ENCODE assay signal across 8 mouse cellular contexts in the genomic region with DNA sequence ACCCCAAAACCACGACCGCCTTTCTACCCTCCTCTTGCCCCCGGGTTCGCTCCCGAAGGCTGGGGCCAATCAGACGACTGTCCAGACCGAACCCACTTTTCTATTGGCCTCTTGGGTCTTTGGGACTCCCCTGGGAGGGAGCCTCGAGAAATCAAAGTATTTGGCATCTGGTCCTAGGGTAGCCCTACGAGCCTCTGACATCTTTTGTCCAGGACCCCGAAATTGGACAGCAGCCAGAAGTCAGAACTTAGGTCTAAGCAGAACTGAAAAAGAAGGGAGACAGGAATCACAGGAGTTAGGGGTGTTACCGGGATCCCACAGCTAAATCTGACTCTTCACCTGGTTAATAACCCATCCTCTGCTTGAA. TPM values are rescaled to one million over a fixed set of nuclear protein-coding genes. Genes with fewer than 3 reads are reported as not detected.
DNase-seq lines count a peak whose midpoint lies in the region; ATAC-seq and TF ChIP-seq lines count a peak whose summit lies in the region.

No protein-coding gene starts in this region.

- H3K27me3 ChIP-seq in embryonic facial prominence, embryonic 15.5 days, result peaks cover 15% of the 10 kb centered on the region
- H3K27me3 ChIP-seq in intestine, embryonic 16.5 days (replicated peaks; ENCODE audit: control insufficient read depth, insufficient read depth, low read length), result peaks cover 35% of the 10 kb centered on the region
- peaks cover 66% of the 10 kb centered on the region for H3K27me3 ChIP-seq in neural tube, embryonic 12.5 days (replicated peaks)

- 0% methylated on average over 11 of the region's 11 CpGs for WGBS in embryonic facial prominence, embryonic 15.5 days
- 2% methylated on average over 11 of the region's 11 CpGs for WGBS in intestine, embryonic 16.5 days
- WGBS in neural tube, embryonic 12.5 days, result 2% methylated on average over 11 of the region's 11 CpGs

- H3K4me3 ChIP-seq in left cerebral cortex, adult 2 months, result peak overlapping the region; percentile 81
- H3K4me3 ChIP-seq in embryonic facial prominence, embryonic 15.5 days (replicated peaks), result peak overlapping the region; percentile 81
- peak overlapping the region; percentile 73 for H3K4me3 ChIP-seq in intestine, embryonic 16.5 days (ENCODE audit: low read length)
- peak overlapping the region; percentile 79 for H3K4me3 ChIP-seq in neural tube, embryonic 12.5 days

- no peak for ATAC-seq in embryonic facial prominence, embryonic 15.5 days (ENCODE audit: insufficient number of reproducible peaks, low FRiP score, low TSS enrichment, low read depth)
- no peak for ATAC-seq in intestine, embryonic 16.5 days
- no peak for ATAC-seq in neural tube, embryonic 12.5 days (ENCODE audit: low FRiP score, low read depth)

- no peaks in the 10 kb centered on the region for H3K36me3 ChIP-seq in embryonic facial prominence, embryonic 15.5 days
- H3K36me3 ChIP-seq in intestine, embryonic 16.5 days (ENCODE audit: control insufficient read depth, insufficient read depth, low read length), result no peaks in the 10 kb centered on the region
- H3K36me3 ChIP-seq in neural tube, embryonic 12.5 days, result no peaks in the 10 kb centered on the region

- H3K4me1 ChIP-seq in embryonic facial prominence, embryonic 15.5 days, result peaks cover 60% of the 10 kb centered on the region
- peaks cover 30% of the 10 kb centered on the region for H3K4me1 ChIP-seq in intestine, embryonic 16.5 days (ENCODE audit: control insufficient read depth, insufficient read depth, low read length)
- H3K4me1 ChIP-seq in neural tube, embryonic 12.5 days, result peaks cover 61% of the 10 kb centered on the region

- H3K9ac ChIP-seq in embryonic facial prominence, embryonic 15.5 days, result no peak overlapping the region
- peak overlapping the region; percentile 84; the same call in 1 of the 2 replicates for H3K9ac ChIP-seq in intestine, embryonic 16.5 days (ENCODE audit: low read depth, low read length)
- H3K9ac ChIP-seq in neural tube, embryonic 12.5 days, result no peak overlapping the region

- DNase-seq in left cerebral cortex, adult 2 months (ENCODE audit: extremely low spot score in 1 of 2, low spot score in 2 of 2), result no peak
- no peak for DNase-seq in left cerebral cortex, postnatal 36 days (ENCODE audit: low spot score in 2 of 2)
- no peak for DNase-seq in retina, postnatal 1 day
- no peak for DNase-seq in ovary, postnatal 10 days (ENCODE audit: low spot score)
- no peak for DNase-seq in adrenal gland, postnatal 36 days

- peak overlapping the region; percentile 86 for H3K4me2 ChIP-seq in embryonic facial prominence, embryonic 15.5 days (replicated peaks)
- H3K4me2 ChIP-seq in intestine, embryonic 16.5 days (ENCODE audit: low read depth, low read length), result peak overlapping the region; percentile 97
- H3K4me2 ChIP-seq in neural tube, embryonic 12.5 days (replicated peaks), result peak overlapping the region; percentile 99

- H3K9me3 ChIP-seq in embryonic facial prominence, embryonic 15.5 days (replicated peaks), result no peaks in the 10 kb centered on the region
- no peaks in the 10 kb centered on the region for H3K9me3 ChIP-seq in intestine, embryonic 16.5 days (ENCODE audit: control insufficient read depth, low read length)
- H3K9me3 ChIP-seq in neural tube, embryonic 12.5 days, result no peaks in the 10 kb centered on the region

- no peak for TF ChIP-seq CTCF in left cerebral cortex, adult 2 months (IDR thresholded peaks at IDR 0.05)

- no peak overlapping the region for H3K27ac ChIP-seq in left cerebral cortex, adult 2 months
- peak overlapping the region; percentile 97 for H3K27ac ChIP-seq in embryonic facial prominence, embryonic 15.5 days (replicated peaks)
- no peak overlapping the region; the same call in 1 of the 2 replicates for H3K27ac ChIP-seq in intestine, embryonic 16.5 days (ENCODE audit: low read length)
- no peak overlapping the region for H3K27ac ChIP-seq in neural tube, embryonic 12.5 days

- intact Hi-C loops in left cerebral cortex, adult 2 months (cut with DNase I), result loop anchor here (2.0 to 5.0 kb wide), 3 partner anchors 50 to 262 kb away; a partner anchor contains a TSS
- intact Hi-C loops in left cerebral cortex, postnatal 36 days (cut with DNase I), result loop anchor here (2.0 to 5.0 kb wide), 2 partner anchors 52 to 144 kb away; no protein-coding TSS in a partner anchor

RNA-seq across cellular contexts. Expression of a gene that starts 0.5 kb away (rescaled TPM):
- 10 to 100 TPM; 93.0 to 98.7 TPM for total RNA-seq in left cerebral cortex, adult 2 months (2021)
- 100 to 1,000 TPM in 1 of 2 experiments, 10 to 100 TPM in 1; 70.9 to 105 TPM for total RNA-seq in left cerebral cortex, postnatal 36 days (2021)
- polyA plus RNA-seq in embryonic facial prominence, embryonic 15.5 days (2015; fragmentation: Nextera tagmentation; extraction: Ambion mirVana), result 29.1 and 30.3 TPM in 2 replicates
- polyA plus RNA-seq in intestine, embryonic 16.5 days (2015; fragmentation: Nextera tagmentation; extraction: Ambion mirVana), result 4.9 and 5.4 TPM in 2 replicates
- 10.3 and 12.0 TPM in 2 replicates for polyA plus RNA-seq in neural tube, embryonic 12.5 days (2016; fragmentation: Nextera tagmentation; extraction: Ambion mirVana)
- total RNA-seq in adrenal gland, postnatal 36 days (2021), result 1 to 10 TPM in 1 of 2 experiments, under 1 TPM in 1; 0.50 to 1.1 TPM

RNA-seq across cellular contexts. Expression of a gene that starts 11.5 kb away (rescaled TPM):
- under 1 TPM; 0.41 to 0.51 TPM for total RNA-seq in left cerebral cortex, adult 2 months (2021)
- 1 to 10 TPM in 1 of 2 experiments, under 1 TPM in 1; 0.27 to 1.3 TPM for total RNA-seq in left cerebral cortex, postnatal 36 days (2021)
- 0.16 and 1.2 TPM in 2 replicates for polyA plus RNA-seq in embryonic facial prominence, embryonic 15.5 days (2015; fragmentation: Nextera tagmentation; extraction: Ambion mirVana)
- polyA plus RNA-seq in intestine, embryonic 16.5 days (2015; fragmentation: Nextera tagmentation; extraction: Ambion mirVana), result 0.13 and 0.16 TPM in 2 replicates
- 0.19 TPM in 1 of 2 replicates, not detected in the other for polyA plus RNA-seq in neural tube, embryonic 12.5 days (2016; fragmentation: Nextera tagmentation; extraction: Ambion mirVana)
- total RNA-seq in adrenal gland, postnatal 36 days (2021), result not detected

RNA-seq across cellular contexts. Expression of a gene that starts 25.2 kb away (rescaled TPM):
- under 1 TPM; 0.79 TPM for total RNA-seq in left cerebral cortex, adult 2 months (2021)
- 1 to 10 TPM in 1 of 2 experiments, under 1 TPM in 1; 0.77 to 1.4 TPM for total RNA-seq in left cerebral cortex, postnatal 36 days (2021)
- polyA plus RNA-seq in embryonic facial prominence, embryonic 15.5 days (2015; fragmentation: Nextera tagmentation; extraction: Ambion mirVana), result 11.7 and 11.8 TPM in 2 replicates
- 1.5 and 1.7 TPM in 2 replicates for polyA plus RNA-seq in intestine, embryonic 16.5 days (2015; fragmentation: Nextera tagmentation; extraction: Ambion mirVana)
- polyA plus RNA-seq in neural tube, embryonic 12.5 days (2016; fragmentation: Nextera tagmentation; extraction: Ambion mirVana), result 0.43 and 0.62 TPM in 2 replicates
- total RNA-seq in adrenal gland, postnatal 36 days (2021), result 10 to 100 TPM; 13.5 to 25.9 TPM

RNA-seq across cellular contexts. Expression of a gene that starts 47.0 kb away (rescaled TPM):
- total RNA-seq in left cerebral cortex, adult 2 months (2021), result 1 to 10 TPM; 8.5 to 8.9 TPM
- 1 to 10 TPM; 5.5 to 7.7 TPM for total RNA-seq in left cerebral cortex, postnatal 36 days (2021)
- polyA plus RNA-seq in embryonic facial prominence, embryonic 15.5 days (2015; fragmentation: Nextera tagmentation; extraction: Ambion mirVana), result 4.0 and 5.8 TPM in 2 replicates
- polyA plus RNA-seq in intestine, embryonic 16.5 days (2015; fragmentation: Nextera tagmentation; extraction: Ambion mirVana), result 3.0 and 3.2 TPM in 2 replicates
- 1.8 and 2.5 TPM in 2 replicates for polyA plus RNA-seq in neural tube, embryonic 12.5 days (2016; fragmentation: Nextera tagmentation; extraction: Ambion mirVana)
- 1 to 10 TPM; 3.6 to 9.7 TPM for total RNA-seq in adrenal gland, postnatal 36 days (2021)

Comparison
In these comparisons a context has a peak if more than half of its experiments do, and no peak if none do; other contexts are left out.
1. RNA of a gene that starts 0.5 kb away (total RNA-seq): 70.9 to 105 TPM in left cerebral cortex, postnatal 36 days and 93.0 to 98.7 TPM in left cerebral cortex, adult 2 months; 0.50 to 1.1 TPM in adrenal gland, postnatal 36 days; every median in the first group is over 10 times any median in the second.
2. RNA of a gene that starts 25.2 kb away (total RNA-seq): 13.5 to 25.9 TPM in adrenal gland, postnatal 36 days; 0.77 to 1.4 TPM in left cerebral cortex, postnatal 36 days and 0.79 TPM in left cerebral cortex, adult 2 months; every median in the first group is over 4 times any median in the second.
3. Peak in every context shown above with its lines, with median percentiles within 50 percentile points of each other: H3K4me3 ChIP-seq and H3K4me2 ChIP-seq.